Mouse (Mus musculus): Measurements from ENCODE around the gene Ppp5c. TPM values are rescaled to one million over a fixed set of nuclear protein-coding genes. Genes with fewer than 3 reads are reported as not detected.
A peak's percentile ranks its signal among the peaks of the same experiment; 100 is the strongest.

The Ppp5c gene
- total and polyA plus RNA-seq, 2 experiments from 2014 or later: 68.9 to 140 TPM

- no peak overlapping the region for H3K4me3 ChIP-seq (ENCODE audit: low read length)
- no peaks in the 10 kb centered on the region for H3K27me3 ChIP-seq (ENCODE audit: insufficient read depth, low read length)
- no peaks in the 10 kb centered on the region for H3K36me3 ChIP-seq (ENCODE audit: insufficient read depth, low read length)
- no peaks in the 10 kb centered on the region for H3K4me1 ChIP-seq (ENCODE audit: insufficient read depth, low read length)
- H3K27ac ChIP-seq: no peak overlapping the region
- no peak for TF ChIP-seq CTCF (IDR thresholded peaks at IDR 0.05; ENCODE audit: low read depth)
- no peaks in the 10 kb centered on the region for H3K9me3 ChIP-seq (ENCODE audit: low read length)
- H3K4me2 ChIP-seq (ENCODE audit: low read depth, low read length): no peak overlapping the region
- DNase-seq (ENCODE audit: low spot score) (no peak), ATAC-seq (no peak)
- H3K9ac ChIP-seq (replicated peaks; ENCODE audit: low read length): no peak overlapping the region
- 52% methylated on average over 8 of the region's 8 CpGs for WGBS
Observed at GRCm38 (mm10) chr7:16976298-16976697, 51.4 kb downstream of the Ppp5c start.

DNA sequence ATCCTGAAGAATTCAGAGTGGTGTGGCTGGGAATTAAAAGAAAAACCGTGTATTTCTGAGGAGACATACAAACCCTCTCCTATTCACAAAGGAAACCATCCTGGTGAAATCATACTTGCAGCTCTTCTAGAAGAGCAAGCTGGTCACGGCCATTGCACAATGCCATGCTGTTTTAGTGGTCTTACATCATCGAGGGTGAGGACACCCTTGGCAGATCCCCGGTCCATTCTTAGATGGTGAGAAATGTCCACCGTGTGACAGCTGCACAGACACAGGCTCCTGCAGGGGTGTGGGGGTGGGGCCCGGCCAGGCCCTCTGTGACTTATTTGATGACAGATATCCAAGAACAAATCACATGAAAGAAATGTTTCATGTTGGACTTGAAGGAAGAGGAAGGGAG lies 53.7 kb downstream of the Ppp5c start:
- peak; percentile 88 for ATAC-seq
- peak; percentile 51 for DNase-seq (ENCODE audit: low spot score)
- TF ChIP-seq CTCF (IDR thresholded peaks at IDR 0.05; ENCODE audit: low read depth): no peak
- Histone ChIP-seq H3K4me1 (ENCODE audit: insufficient read depth, low read length) (no peaks in the 10 kb centered on the region), H3K27ac (no peak overlapping the region), H3K36me3 (ENCODE audit: insufficient read depth, low read length) (no peaks in the 10 kb centered on the region), H3K4me2 (ENCODE audit: low read depth, low read length) (no peak overlapping the region), H3K4me3 (ENCODE audit: low read length) (no peak overlapping the region), H3K27me3 (ENCODE audit: insufficient read depth, low read length) (no peaks in the 10 kb centered on the region), H3K9ac (replicated peaks; ENCODE audit: low read length) (no peak overlapping the region), H3K9me3 (ENCODE audit: low read length) (no peaks in the 10 kb centered on the region)
- WGBS: 30% methylated on average over 6 of the region's 6 CpGs

GRCm38 (mm10) chr7:16971160-16971559 lies 56.6 kb downstream of the Ppp5c start:
- H3K27ac ChIP-seq: no peak overlapping the region
- H3K4me3 ChIP-seq (ENCODE audit: low read length): no peak overlapping the region
- H3K9me3 ChIP-seq (ENCODE audit: low read length): no peaks in the 10 kb centered on the region
- no peaks in the 10 kb centered on the region for H3K36me3 ChIP-seq (ENCODE audit: insufficient read depth, low read length)
- ATAC-seq: no peak
- H3K4me1 ChIP-seq (ENCODE audit: insufficient read depth, low read length): no peaks in the 10 kb centered on the region
- H3K9ac ChIP-seq (replicated peaks; ENCODE audit: low read length): no peak overlapping the region
- TF ChIP-seq CTCF (IDR thresholded peaks at IDR 0.05; ENCODE audit: low read depth): no peak
- 85% methylated on average over 3 of the region's 3 CpGs for WGBS
- DNase-seq (ENCODE audit: low spot score): no peak
- H3K27me3 ChIP-seq (ENCODE audit: insufficient read depth, low read length): no peaks in the 10 kb centered on the region
- H3K4me2 ChIP-seq (ENCODE audit: low read depth, low read length): no peak overlapping the region

- no peak for TF ChIP-seq CTCF (IDR thresholded peaks at IDR 0.05; ENCODE audit: low read depth)
Observed at GRCm38 (mm10) chr7:16968414-16968813, 59.3 kb downstream of the Ppp5c start.

DNA sequence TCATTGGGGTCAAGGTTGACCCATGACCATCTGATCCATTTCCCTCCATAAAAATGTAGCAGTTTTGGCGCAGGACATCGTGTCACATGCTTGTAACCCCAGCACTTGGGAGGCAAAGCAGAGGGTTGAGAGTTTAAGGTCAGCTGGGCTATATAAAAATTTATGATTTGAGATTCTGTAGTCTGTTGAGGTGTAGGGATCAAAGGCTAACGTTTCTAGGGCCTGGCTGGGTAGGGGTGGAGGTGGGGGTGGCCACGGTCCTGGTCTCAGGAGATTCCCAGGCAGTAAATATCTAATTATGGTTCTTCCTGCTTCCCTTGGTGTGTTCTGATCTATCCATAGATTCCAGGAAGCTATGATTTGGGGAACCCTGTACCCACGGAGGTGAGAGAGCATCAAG lies 66.0 kb downstream of the Ppp5c start:
- no peak overlapping the region for H3K4me2 ChIP-seq (ENCODE audit: low read depth, low read length)
- peaks cover 18% of the 10 kb centered on the region for H3K4me1 ChIP-seq (ENCODE audit: insufficient read depth, low read length)
- no peak overlapping the region for H3K4me3 ChIP-seq (ENCODE audit: low read length)
- ATAC-seq (no peak), DNase-seq (ENCODE audit: low spot score) (no peak)
- H3K9me3 ChIP-seq (ENCODE audit: low read length): no peaks in the 10 kb centered on the region
- no peak overlapping the region for H3K27ac ChIP-seq
- no peaks in the 10 kb centered on the region for H3K27me3 ChIP-seq (ENCODE audit: insufficient read depth, low read length)
- no peak overlapping the region for H3K9ac ChIP-seq (replicated peaks; ENCODE audit: low read length)
- H3K36me3 ChIP-seq (ENCODE audit: insufficient read depth, low read length): no peaks in the 10 kb centered on the region
- 83% methylated on average over 5 of the region's 5 CpGs for WGBS
- TF ChIP-seq CTCF (IDR thresholded peaks at IDR 0.05; ENCODE audit: low read depth): no peak

More at GRCm38 (mm10) chr7:16968414-16968813, 59.3 kb downstream of the Ppp5c start:
- Histone ChIP-seq H3K27ac (no peak overlapping the region), H3K4me1 (ENCODE audit: insufficient read depth, low read length) (no peaks in the 10 kb centered on the region), H3K27me3 (ENCODE audit: insufficient read depth, low read length) (no peaks in the 10 kb centered on the region), H3K36me3 (ENCODE audit: insufficient read depth, low read length) (no peaks in the 10 kb centered on the region), H3K9me3 (ENCODE audit: low read length) (no peaks in the 10 kb centered on the region), H3K9ac (replicated peaks; ENCODE audit: low read length) (no peak overlapping the region), H3K4me2 (ENCODE audit: low read depth, low read length) (no peak overlapping the region), H3K4me3 (ENCODE audit: low read length) (no peak overlapping the region)
- DNase-seq (ENCODE audit: low spot score) (no peak), ATAC-seq (no peak)
- WGBS: 86% methylated on average over 6 of the region's 6 CpGs

DNA sequence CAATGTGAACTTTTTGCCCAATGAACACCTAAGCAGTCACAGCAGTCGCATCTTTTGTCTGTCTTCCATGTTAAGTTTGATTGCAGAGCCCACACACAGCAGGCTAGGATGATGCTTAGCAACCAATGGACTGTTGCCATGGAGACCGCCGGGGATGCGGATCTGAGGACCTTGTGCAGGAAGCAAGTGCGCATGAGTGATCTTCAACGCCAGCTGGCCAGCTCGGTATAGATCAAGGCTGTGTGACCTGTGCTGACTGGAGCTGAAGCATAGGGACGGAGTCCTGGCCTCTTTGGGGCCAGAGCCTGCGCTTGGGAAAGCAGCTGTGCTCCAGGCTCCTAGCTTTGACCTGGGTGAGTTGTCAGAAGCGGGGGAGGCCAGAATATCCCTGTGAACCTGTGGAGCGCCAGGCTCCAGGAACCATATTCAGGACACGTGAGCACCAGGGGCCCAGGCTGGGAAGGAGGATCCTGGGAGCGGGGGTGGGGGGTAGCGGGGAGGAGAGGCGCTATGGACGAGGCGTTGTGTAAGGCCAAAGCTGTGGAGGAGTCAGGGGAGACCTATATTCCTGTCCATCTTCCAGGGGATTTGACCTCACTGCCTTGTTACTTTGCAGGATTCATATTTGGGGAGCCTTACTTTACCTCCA lies 68.1 kb downstream of the Ppp5c start, which contains the start of gene Pnmal1:
TSS of gene Pnmal1 (plus strand) at position 141 of the 649 bp plus-strand sequence.
- ATAC-seq: peak; percentile 93
- no peaks in the 10 kb centered on the region for H3K27me3 ChIP-seq (ENCODE audit: insufficient read depth, low read length)
- H3K4me1 ChIP-seq (ENCODE audit: insufficient read depth, low read length): peaks cover 22% of the 10 kb centered on the region
- H3K9me3 ChIP-seq (ENCODE audit: low read length): no peaks in the 10 kb centered on the region
- peak within 1 kb of the TSS; percentile 91 for H3K27ac ChIP-seq
- 4% methylated on average over 17 of the region's 17 CpGs for WGBS
- peak; percentile 98 for DNase-seq (ENCODE audit: low spot score)
- H3K36me3 ChIP-seq (ENCODE audit: insufficient read depth, low read length): no peaks in the 10 kb centered on the region
- TF ChIP-seq CTCF (IDR thresholded peaks at IDR 0.05; ENCODE audit: low read depth): no peak
- H3K4me2 ChIP-seq (ENCODE audit: low read depth, low read length): peak within 1 kb of the TSS; percentile 64
- peak within 1 kb of the TSS; percentile 37 for H3K4me3 ChIP-seq (ENCODE audit: low read length)
- peak within 1 kb of the TSS; percentile 43 for H3K9ac ChIP-seq (replicated peaks; ENCODE audit: low read length)
